Mouse (Mus musculus) megakaryocyte, embryonic 14.5 days (primary cell): ENCODE measurements around the gene Myo5a.

Source experiments
- FLI1 ChIP-seq: IDR thresholded peaks from 2 replicates; pipeline ENCODE4 v1.6.1; 2012; ENCODE audit warnings: low read length, inconsistent platforms, mixed read lengths
- GATA1 ChIP-seq: IDR thresholded peaks from 3 replicates; pipeline ENCODE4 v1.6.1; 2012; ENCODE audit warnings: mixed read lengths, low read length, inconsistent platforms, borderline replicate concordance

- TF ChIP-seq GATA1: no peak
- TF ChIP-seq FLI1: no peak
Measured at GRCm38 (mm10) chr9:75202036-75202435, 131.2 kb downstream of the Myo5a start.
